Mouse (Mus musculus) small intestine, adult 2 months (tissue): ENCODE data around the gene Akap13. TPM values are rescaled to one million over a fixed set of nuclear protein-coding genes. Genes with fewer than 3 reads are reported as not detected.
"Not testable (repeated sequence)": the region's sequence is repeated elsewhere in the genome, so short reads cannot be mapped to it uniquely, and the experiment has no call there.

Experiments used
- H3K27ac ChIP-seq: fragments of 200-500 bp; 2 replicates; pipeline ENCODE4 v1.5.1; 2012; ENCODE audit warnings: low read depth, low read length, control low read depth, inconsistent platforms; ENCODE audit not compliant: insufficient read depth
- H3K27me3 ChIP-seq: fragments of 200-500 bp; 2 replicates; pipeline ENCODE4 v1.6.1; 2012; ENCODE audit warnings: mild to moderate bottlenecking, moderate library complexity, low read length, inconsistent platforms; ENCODE audit not compliant: control insufficient read depth, insufficient read depth
- H3K36me3 ChIP-seq: fragments of 200-500 bp; 2 replicates; pipeline ENCODE4 v1.6.1; 2012; ENCODE audit warnings: mild to moderate bottlenecking, low read length, control low read depth, inconsistent platforms; ENCODE audit not compliant: control insufficient read depth, insufficient read depth
- H3K4me1 ChIP-seq: fragments of 200-500 bp; 2 replicates; pipeline ENCODE4 v1.6.1; 2012; ENCODE audit warnings: low read length, inconsistent platforms, mixed read lengths; ENCODE audit not compliant: control insufficient read depth, insufficient read depth, insufficient read length
- H3K4me3 ChIP-seq: fragments of 200-500 bp; 2 replicates; pipeline ENCODE4 v1.5.1; 2012; ENCODE audit warnings: low read depth, mild to moderate bottlenecking, control low read depth, inconsistent platforms, low read length, moderate library complexity
- CTCF ChIP-seq: fragments of 200-500 bp; IDR thresholded peaks from 2 replicates; pipeline ENCODE4 v1.5.1; 2012; ENCODE audit warnings: low read depth, mild to moderate bottlenecking, control low read depth, inconsistent platforms, low read length, moderate library complexity, mixed read lengths; ENCODE audit not compliant: insufficient replicate concordance, insufficient read length; ENCODE audit errors: extremely low read depth
- POLR2A ChIP-seq: fragments of 200-500 bp; IDR thresholded peaks from 2 replicates; pipeline ENCODE4 v1.6.1; 2012; ENCODE audit warnings: low read depth, mild to moderate bottlenecking, control low read depth, inconsistent platforms, low read length, moderate library complexity
- WGBS: fragments of 180-500 bp; shearing (Covaris S2); methylation state at CpG from one replicate; pipeline ENCODE4 v1.1.7; 2018; 5-methylcytosine and 5-hydroxymethylcytosine counted together
- polyA plus RNA-seq: library from polyadenylated mRNA; depleted of rRNA; stranded (reverse); fragments of >200 nt; gene quantifications from 2 replicates; pipeline ENCODE4 v1.2.3, GENCODE M21; 2012

Akap13 gene
- polyA plus RNA-seq, 1 experiment: 15.8 TPM

DNA sequence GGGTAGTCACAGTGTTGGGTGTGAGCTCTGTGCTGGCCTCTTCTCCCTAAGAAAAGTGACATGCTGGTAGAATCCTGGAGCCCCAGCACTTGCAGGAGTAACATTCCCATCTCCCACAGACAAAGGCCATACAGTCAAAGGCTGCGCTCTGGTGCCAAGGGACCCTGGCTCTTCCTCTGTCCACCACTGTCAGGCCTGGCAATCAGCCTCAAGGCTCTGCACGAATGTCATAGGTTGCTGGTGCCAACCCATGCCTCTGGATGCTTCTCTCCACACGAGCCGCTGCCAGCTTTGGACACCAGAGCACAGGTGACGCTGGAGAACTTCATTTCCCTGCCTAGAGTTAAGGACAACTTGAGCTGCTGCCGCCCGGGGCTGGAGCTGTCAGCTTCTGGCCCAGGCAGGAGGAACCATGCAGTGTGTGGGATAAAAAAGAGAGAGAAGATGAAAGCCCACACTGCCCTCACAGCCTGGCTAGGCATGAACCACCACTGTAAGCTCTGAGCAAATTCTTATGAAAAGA lies 304.7 kb downstream of the Akap13 start:
- TF ChIP-seq CTCF (no peak), POLR2A (no peak)
- H3K36me3 ChIP-seq: no peaks in the 10 kb centered on the region
- no peak overlapping the region for H3K4me3 ChIP-seq
- no peaks in the 10 kb centered on the region for H3K4me1 ChIP-seq
- no peak overlapping the region for H3K27ac ChIP-seq
- no peaks in the 10 kb centered on the region for H3K27me3 ChIP-seq
- WGBS: 89% methylated on average over 7 of the region's 7 CpGs

DNA sequence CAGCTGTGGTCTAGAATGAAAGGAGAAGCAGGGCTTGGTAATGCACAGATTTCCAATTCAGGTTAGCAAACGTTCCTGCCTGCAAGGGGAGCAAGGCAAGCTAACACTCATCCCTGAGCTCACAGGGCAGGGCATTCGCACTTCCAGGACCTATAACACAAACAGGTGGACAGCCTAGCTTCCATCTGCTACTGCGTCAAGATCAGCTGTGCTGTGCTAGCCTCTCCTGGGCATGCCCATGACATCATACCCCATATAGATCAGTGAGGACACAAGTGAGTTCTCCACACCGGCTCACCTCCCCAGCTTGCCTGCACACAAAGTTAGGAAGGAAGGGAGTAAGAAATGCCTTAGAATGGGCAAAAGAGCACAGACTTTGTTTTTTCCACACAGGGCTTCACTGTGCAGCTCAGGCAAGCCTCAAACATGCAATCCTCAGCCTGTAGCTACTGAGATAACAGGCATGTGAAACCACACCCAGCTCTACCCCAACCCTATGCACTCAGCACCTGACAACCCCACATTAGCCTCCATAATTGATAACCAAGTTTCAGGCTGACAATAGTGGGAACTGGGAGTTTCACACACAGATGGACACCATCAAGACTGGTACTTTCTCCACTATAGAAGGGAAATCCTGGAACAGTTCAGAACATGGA lies 305.5 kb downstream of the Akap13 start:
- H3K27me3 ChIP-seq, H3K36me3 ChIP-seq, H3K4me1 ChIP-seq, H3K27ac ChIP-seq, H3K4me3 ChIP-seq: not testable (repeated sequence)
- 54% methylated on average over 4 of the region's 4 CpGs for WGBS

DNA sequence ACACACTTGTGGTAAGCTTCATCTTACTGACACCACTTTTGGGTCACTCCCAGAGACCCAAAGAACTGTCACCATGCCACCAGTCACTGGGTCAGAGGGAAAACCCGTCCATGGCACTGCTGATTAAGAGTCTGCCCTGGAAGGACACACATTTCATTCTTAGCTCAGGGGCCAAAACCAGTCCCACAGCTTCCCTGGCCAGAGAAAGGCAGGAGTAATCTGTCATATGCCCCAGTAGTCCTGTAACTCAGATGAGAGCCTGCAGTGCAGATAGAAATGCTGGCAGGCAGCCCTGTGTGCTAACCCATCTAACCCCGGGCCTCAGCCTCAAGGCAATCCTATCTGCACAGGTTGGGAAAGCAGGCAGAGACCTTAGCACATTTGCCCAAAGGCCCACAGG lies 306.9 kb downstream of the Akap13 start:
- 59% methylated on average over 2 of the region's 2 CpGs for WGBS
- H3K36me3 ChIP-seq, H3K4me1 ChIP-seq, H3K27ac ChIP-seq, H3K4me3 ChIP-seq, H3K27me3 ChIP-seq: not testable (repeated sequence)

DNA sequence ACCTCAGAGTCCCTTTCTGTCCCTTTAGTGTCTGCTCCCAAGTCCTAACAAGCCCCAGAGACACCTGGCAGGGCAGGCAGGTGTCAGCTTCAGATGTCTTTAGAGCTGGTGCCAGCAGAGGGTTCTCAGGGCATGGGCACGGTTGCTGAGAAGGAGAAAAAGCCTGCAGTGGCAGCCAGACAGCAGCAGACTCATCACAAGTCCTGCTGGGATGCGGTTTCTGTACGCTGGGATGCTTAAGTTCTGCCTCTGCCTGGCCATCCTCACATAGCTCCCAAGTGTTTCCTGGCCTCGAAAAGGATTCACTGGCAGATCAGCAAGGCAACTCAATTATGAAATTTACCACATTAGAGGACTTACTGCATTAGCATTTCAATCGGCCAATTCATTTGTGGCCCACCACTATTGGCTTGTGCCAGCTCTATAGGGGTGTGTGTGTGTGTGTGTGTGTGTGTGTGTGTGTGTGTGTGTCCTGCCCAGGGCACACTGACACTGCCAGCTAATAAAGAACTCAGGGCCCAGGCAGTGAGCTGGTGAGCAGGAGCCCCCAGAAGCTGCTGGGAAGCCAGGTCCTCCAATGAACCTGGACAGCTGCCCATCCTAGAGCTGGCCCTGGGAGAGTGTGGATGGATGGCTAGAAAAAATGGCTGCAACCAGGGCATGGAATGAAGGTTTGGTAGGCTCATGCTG lies 311.9 kb downstream of the Akap13 start:
- H3K4me3 ChIP-seq, H3K4me1 ChIP-seq, H3K27ac ChIP-seq, H3K27me3 ChIP-seq: not testable (repeated sequence)
- 78% methylated on average over 1 of the region's 5 CpGs for WGBS
- peaks cover 23% of the 10 kb centered on the region for H3K36me3 ChIP-seq

- Histone ChIP-seq H3K27me3 (no peaks in the 10 kb centered on the region), H3K4me1 (no peaks in the 10 kb centered on the region), H3K4me3 (no peak overlapping the region), H3K27ac (no peak overlapping the region), H3K36me3 (peaks cover 25% of the 10 kb centered on the region)
- TF ChIP-seq CTCF (no peak), POLR2A (no peak)
- 94% methylated on average over 2 of the region's 2 CpGs for WGBS
Observed at GRCm38 (mm10) chr7:75768169-75768568, 312.8 kb downstream of the Akap13 start.

DNA sequence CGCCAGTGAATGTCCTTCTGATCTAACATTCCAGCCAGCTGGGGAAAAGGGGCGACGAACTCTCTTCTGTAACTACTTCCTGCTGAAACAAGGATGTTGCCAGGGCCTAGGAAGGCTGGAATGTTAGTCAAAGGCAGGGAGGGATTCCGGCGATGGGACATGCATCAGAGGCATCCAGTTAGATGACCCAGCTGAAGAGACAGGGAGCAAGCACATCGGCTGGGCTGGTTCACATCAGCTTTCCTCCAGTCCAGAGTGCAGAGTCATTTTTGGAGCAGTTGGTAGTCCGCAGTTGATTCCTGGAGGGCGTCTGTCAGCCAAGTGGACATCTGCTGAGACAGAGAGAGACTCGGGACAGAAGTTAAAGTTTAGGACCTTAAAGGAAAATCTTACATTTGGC lies 314.6 kb downstream of the Akap13 start:
- TF ChIP-seq CTCF (no peak), POLR2A (no peak)
- no peaks in the 10 kb centered on the region for H3K4me1 ChIP-seq
- 86% methylated on average over 9 of the region's 9 CpGs for whole genome bisulfite sequencing
- no peak overlapping the region for H3K4me3 ChIP-seq
- H3K27me3 ChIP-seq: no peaks in the 10 kb centered on the region
- H3K36me3 ChIP-seq: peaks cover 25% of the 10 kb centered on the region
- no peak overlapping the region for H3K27ac ChIP-seq

DNA sequence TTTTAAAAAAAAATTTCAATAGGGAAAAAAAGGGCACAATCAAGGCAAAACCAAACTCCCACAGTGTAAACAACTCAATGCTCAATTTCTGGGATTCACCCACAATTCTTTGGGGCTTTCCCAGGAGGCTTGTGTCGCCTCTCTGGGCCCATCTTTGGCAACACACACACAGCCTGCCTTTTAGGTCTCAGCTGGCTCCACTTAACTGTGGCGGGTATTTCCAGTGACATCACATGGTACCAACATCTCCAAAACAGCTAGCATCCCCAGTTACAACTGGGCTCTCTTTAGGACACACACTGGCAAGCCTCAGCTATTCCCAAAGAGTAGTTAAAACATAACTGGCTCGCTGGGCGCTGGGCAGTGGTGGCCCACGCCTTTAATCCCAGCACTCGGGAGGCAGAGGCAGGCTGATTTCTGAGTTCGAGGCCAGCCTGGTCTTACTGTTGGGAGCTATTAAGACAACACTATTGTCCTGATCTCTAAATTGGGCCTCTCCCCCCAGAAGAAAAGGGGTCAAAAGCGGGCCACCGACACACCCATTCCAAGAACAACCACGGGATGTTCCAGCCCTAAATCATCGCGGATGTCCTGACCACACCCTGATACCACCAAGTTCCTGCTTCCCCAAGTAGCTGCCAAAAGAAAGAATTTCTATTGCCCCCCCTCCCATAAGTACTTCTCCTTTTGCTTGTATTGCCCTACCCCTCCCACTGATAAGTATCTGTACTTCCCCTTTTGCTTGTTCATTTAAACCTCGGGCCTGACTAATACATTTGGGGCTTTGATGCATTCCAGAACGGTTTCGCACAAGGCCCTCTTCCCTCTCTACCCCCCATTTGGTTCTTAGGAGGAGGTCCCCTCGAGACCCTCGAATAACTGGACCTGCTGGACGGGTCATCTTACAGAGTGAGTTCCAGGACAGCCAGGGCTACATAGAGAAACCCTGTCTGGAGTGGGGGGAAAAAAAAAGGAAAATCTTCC lies 319.1 kb downstream of the Akap13 start:
- H3K4me3 ChIP-seq, H3K4me1 ChIP-seq, H3K27ac ChIP-seq, H3K27me3 ChIP-seq: not testable (repeated sequence)
- peaks cover 42% of the 10 kb centered on the region for H3K36me3 ChIP-seq
- 83% methylated on average over 18 of the region's 18 CpGs for WGBS
